Mouse (Mus musculus) thymus, postnatal 0 days (tissue): ENCODE data around the gene Dgcr8. TPM values are rescaled to one million over a fixed set of nuclear protein-coding genes. Genes with fewer than 3 reads are reported as not detected.

Experiments used
- DNase-seq: peaks from one replicate; pipeline ENCODE4 v3.0.0-alpha.2; 2015; ENCODE audit warnings: low spot score
- polyA plus RNA-seq: library from polyadenylated mRNA; unstranded; fragments of >200 nt; fragmentation: Nextera tagmentation; extraction: Ambion mirVana; gene quantifications from 2 replicates; pipeline ENCODE4 v1.2.1, GENCODE M21; 2015

The Dgcr8 gene
- polyA plus RNA-seq, 1 experiment from 2014 or later, result 27.8 TPM

GRCm38 (mm10) chr16:18249364-18249967 is 39.6 kb downstream of the Dgcr8 start:
- peak; percentile 30 for DNase-seq

- peak; percentile 98 for DNase-seq
These were observed 40.3 kb downstream of the Dgcr8 start, which contains the start of the genes Trmt2a and Ranbp1 for GRCm38 (mm10) chr16:18248433-18249363. Gene Trmt2a (plus strand): TSS chr16:18248679. Gene Ranbp1 (minus strand): TSS chr16:18248732.

GRCm38 (mm10) chr16:18247521-18248399 is 41.3 kb downstream of the Dgcr8 start:
- no peak for DNase-seq

GRCm38 (mm10) chr16:18241581-18241980 is 47.5 kb downstream of the Dgcr8 start:
- no peak for DNase-seq

- no peak for DNase-seq
These were observed 52.2 kb downstream of the Dgcr8 start for GRCm38 (mm10) chr16:18236676-18237501.

GRCm38 (mm10) chr16:18235389-18236065 is 53.5 kb downstream of the Dgcr8 start:
- DNase-seq, result no peak

- peak; percentile 74 for DNase-seq
These were observed 54.2 kb downstream of the Dgcr8 start, which contains the start of gene Zdhhc8 for GRCm38 (mm10) chr16:18234671-18235388. Gene Zdhhc8 (minus strand): TSS chr16:18235136.

GRCm38 (mm10) chr16:18233919-18234670 is 55.0 kb downstream of the Dgcr8 start:
- DNase-seq, result peak; percentile 26

GRCm38 (mm10) chr16:18233451-18233850 is 55.6 kb downstream of the Dgcr8 start:
- peak; percentile 72 for DNase-seq

- no peak for DNase-seq
These were observed 57.6 kb downstream of the Dgcr8 start for GRCm38 (mm10) chr16:18231451-18231850.

GRCm38 (mm10) chr16:18231047-18231446 is 58.0 kb downstream of the Dgcr8 start:
- peak; percentile 76 for DNase-seq

GRCm38 (mm10) chr16:18230617-18231016 is 58.4 kb downstream of the Dgcr8 start:
- DNase-seq, result no peak

GRCm38 (mm10) chr16:18229622-18230021 is 59.4 kb downstream of the Dgcr8 start:
- no peak for DNase-seq

- no peak for DNase-seq
These were observed 60.2 kb downstream of the Dgcr8 start for GRCm38 (mm10) chr16:18228856-18229255.

- no peak for DNase-seq
These were observed 61.1 kb downstream of the Dgcr8 start for GRCm38 (mm10) chr16:18227897-18228422.

- no peak for DNase-seq
These were observed 61.9 kb downstream of the Dgcr8 start for GRCm38 (mm10) chr16:18227187-18227586.

GRCm38 (mm10) chr16:18222188-18222587 is 66.9 kb downstream of the Dgcr8 start:
- DNase-seq, result no peak

GRCm38 (mm10) chr16:18221543-18221898 is 67.5 kb downstream of the Dgcr8 start:
- peak; percentile 37 for DNase-seq
